Mouse (Mus musculus): Measurements from ENCODE around the gene Myh6.
"Not testable (repeated sequence)": the region's sequence is repeated elsewhere in the genome, so short reads cannot be mapped to it uniquely, and the experiment has no call there.

Gene Myh6

DNA sequence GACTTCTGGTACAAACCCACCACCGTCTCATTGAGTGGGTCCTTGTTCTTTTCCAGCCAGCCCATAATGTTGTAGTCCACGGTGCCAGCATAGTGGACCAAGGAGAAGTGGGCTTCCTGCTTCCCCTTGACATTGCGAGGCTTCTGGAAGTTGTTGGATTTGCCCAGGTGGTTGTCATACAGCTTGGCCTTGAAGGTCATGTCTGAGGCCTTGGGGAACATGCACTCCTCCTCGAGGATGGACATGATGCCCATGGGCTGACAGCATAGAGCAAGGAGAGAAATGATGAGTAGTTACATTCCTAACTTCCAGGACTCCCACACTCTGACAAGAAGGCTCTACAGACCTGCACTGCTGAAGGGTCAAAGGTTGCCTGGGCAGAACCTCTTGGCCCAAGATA, 8.2 kb downstream of the Myh6 start:
- DNase-seq (ENCODE audit: low spot score in 2 of 2) = no peak

DNA sequence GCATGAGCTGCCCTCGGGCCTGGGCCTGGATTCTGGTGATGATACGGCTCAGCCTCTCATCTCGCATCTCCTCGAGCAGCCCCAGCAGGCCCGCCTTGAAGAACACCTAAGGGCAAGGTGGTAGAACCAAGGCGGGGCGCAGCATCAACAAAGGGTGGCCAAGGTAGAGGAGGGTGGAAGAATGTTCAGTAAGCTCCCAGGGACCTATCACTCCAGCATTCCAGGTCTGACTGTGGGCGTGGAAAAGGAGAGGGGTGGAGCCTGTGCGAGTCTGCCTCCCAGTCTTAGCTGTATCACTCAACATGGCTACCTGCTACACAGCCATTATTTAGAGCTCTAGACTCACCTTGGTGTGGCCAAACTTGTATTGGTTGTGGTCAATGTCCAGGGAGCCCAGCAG, 10.2 kb downstream of the Myh6 start:
- DNase-seq (ENCODE audit: low spot score in 2 of 2) = no peak

DNA sequence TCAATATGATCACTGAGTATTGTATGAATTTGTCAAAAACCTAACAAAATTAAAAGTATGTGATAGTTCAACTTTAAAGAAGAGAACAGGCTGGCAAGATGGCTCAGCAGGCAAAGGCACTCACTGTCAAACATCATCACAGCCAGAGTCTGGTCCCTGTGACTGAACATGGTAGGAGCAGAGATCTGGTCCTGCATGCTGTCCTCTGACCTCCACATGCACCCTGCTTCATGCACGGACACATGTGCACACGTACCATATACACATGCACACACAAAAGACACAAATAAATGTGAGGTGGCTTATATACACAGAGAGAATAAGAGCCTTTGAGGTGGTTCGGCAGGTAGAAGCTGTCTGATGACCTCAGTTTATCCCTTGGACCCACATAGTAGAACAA, 11.2 kb downstream of the Myh6 start:
- DNase-seq (ENCODE audit: low spot score in 2 of 2) = no peak

DNA sequence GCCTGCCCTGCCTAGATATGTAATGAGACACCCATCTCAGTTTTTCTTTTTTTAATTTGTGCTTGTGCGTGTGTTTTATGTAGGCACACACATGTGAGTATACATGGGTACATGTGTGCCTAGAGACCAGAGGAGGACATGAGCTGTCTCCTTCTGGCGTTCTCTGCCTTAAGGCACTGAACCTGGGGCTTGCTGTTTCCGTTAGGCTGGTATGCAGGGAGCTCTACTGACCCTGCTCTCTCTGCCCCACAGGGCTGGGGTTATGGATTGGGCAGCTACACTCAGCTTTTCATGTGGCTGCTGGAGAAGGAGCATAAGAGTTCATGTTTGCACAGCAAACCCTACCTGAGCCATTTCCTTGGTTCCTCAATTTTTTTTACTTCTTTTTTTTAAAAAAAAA, 12.3 kb downstream of the Myh6 start:
- DNase-seq (ENCODE audit: low spot score in 2 of 2) = no peak

DNA sequence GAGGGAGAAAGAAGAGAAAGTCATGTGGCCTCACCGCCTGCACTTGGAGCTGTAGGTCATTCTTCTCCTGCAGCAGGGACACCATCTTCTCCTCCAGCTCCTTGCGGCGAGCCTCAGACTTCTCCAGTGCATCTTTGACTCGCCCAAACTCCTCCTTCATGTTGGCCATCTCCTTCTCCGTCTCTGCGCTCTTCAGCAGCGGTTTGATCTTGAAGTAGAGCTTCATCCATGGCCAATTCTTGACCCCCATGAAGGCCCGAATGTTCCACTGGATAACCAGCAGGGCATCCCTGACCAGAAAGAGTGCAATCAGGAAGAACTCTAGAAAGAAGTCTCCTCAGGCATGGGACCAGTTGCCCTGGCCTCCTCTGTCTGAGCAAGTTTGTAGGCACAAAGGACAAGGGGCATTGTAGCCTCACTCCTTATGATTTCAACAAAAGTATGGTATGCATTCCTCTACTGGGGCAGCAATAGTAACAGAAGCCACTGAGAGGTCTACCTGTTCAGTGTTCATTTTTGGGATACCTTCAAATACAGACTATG, 13.0 kb downstream of the Myh6 start:
- DNase-seq (ENCODE audit: low spot score in 2 of 2) = no peak

DNA sequence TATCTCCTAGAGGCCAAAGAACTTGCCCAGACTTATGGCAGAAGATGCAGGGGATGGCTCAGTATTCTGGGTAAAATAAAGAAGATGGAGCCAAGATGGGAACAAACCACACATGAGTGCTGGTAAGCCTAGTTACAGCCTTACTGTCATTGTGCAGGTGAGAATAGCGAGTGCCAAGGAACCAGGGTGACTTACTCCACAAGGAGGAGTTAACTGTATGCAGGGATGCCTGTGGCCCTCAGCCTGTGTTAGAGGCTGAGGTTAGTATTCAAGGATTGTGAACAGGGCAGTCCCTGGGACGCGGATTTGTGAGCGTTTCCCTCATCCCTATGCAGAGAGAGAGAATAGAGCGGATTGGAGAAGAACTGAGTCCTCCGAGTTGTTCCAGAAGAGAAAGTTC, 15.1 kb downstream of the Myh6 start:
- DNase-seq (ENCODE audit: low spot score in 2 of 2) = no peak

DNA sequence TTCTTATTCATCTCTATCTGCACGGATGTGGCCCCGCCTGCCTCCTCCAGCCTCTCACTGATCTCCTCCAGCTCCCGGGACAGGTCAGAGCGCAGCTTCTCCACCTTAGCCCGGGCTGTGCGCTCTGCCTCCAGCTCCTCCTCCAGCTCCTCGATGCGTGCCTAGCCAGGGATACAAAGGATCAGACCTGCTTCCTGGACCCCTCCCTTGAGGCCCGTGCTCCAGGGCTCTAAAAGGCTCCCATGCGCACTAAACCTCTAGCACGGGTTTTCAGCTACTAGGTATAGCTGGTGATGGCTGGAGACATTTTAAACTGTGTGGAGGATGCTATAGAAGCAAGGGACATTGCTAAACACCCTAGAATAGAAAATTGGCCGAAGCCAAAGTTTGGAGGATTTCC, 16.2 kb downstream of the Myh6 start:
- DNase-seq (ENCODE audit: low spot score in 2 of 2) = no peak

DNA sequence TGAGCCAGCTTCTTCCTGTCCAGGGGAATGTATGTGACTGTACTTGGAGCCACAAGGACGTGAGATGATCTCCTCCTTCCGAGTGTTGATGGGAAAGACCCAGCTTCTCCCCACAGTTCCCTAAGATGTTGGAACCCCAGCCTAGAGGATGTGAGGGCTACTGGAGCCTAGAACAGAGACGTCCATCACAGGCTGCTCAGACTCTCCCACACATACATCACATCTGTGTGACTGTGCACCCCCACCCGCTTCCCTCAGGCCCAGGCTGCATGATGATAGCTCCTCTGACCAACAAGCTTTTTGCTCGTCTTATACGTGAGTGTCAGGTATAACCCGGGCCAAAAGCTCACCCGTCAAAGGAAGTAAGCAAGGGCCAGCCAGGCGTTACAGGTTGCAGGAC, 17.9 kb downstream of the Myh6 start:
- no peak for DNase-seq (ENCODE audit: low spot score in 2 of 2)

DNA sequence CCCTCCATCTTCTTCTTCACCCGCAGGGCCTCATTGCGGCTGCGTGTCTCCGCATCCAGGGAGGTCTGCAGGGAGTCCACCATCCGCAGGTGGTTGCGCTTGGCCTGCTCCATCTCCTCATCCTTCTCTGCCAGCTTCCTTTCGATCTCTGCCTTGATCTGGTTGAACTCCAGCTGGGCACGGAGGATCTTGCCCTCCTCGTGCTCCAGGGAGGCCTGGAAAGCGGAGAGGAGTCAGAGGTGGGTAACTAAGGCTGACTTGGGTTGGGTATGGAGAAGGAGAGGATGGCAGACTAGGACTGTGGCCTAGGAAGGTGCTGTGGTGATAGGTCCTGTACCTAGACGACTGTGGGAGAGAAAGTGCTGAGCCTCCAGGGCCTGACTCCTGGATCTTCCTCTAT, 19.7 kb downstream of the Myh6 start:
- not testable (repeated sequence) for DNase-seq (ENCODE audit: low spot score in 2 of 2)

DNA sequence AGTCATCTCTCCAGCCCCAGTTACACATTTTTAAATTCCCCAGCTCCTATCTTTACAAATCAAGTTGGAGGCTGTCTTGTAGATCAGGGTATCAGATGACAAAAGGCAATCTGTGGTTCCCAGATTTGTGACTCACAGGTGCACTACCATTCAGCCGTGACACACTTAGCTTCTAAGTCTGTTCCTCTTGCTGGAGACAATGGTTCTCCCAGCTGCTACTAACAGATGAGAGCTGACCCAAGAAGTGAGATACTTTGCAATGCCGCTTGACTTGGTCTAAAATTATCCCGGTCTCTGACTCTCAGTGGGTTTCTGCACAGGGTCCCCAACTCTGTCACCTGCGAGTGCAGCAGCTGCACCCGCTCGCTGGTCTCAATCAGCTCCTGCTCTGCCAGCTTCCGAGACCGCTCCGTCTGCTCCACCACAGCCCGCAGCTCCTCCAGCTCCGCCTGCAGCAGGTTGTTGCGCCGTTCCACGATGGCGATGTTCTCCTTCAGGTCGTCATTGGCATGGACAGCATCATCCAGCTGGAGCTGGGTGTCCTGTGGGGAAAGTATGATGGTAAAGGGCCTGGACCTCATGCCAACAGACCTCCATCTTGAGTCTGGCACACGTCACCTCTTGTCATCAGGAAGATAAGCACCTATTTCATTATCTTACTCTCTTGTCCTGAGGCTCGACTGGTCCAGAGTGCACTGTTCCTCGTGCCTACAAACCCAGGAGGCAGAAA, 20.6 kb downstream of the Myh6 start:
- DNase-seq (ENCODE audit: low spot score in 2 of 2) = no peak

DNA sequence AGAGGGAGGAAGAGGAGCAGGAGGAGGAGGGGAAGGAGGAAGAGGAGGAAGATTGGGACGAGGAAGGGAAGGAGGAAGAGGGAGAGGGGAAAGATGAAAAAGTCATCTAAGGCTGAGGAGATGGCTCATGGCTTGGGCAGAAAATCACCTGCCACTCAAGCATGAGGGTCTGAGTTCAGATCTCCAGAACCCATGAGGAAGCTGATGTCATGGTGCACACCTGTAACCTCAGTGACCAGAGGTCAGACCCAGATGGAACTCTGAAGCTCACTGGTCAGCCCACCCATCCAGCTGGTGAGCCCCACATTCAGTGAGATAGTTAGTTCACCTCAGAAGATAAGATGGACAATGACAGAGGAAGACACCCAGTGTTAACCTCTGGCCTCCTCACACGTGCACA, 21.8 kb downstream of the Myh6 start:
- no peak for DNase-seq (ENCODE audit: low spot score in 2 of 2)

DNA sequence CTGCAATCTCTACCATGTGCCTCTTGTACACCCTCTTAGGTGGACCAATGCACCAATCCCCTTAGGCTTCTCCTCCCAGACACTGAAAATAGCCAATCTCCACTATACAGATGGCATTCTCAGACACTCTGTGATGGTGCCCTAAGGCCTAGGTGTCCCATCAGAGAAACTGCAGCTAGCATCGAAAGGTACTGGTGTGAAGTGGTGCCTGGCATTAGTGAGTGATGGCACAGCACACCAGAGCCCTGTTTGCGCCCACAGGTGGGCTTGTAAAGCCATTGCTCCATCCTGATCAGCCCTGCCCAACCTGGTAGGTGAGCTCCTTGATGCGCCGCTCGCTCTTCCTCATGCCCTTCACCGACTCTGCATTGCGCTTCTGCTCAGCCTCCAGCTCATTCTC, 22.8 kb downstream of the Myh6 start:
- no peak for DNase-seq (ENCODE audit: low spot score in 2 of 2)

DNA sequence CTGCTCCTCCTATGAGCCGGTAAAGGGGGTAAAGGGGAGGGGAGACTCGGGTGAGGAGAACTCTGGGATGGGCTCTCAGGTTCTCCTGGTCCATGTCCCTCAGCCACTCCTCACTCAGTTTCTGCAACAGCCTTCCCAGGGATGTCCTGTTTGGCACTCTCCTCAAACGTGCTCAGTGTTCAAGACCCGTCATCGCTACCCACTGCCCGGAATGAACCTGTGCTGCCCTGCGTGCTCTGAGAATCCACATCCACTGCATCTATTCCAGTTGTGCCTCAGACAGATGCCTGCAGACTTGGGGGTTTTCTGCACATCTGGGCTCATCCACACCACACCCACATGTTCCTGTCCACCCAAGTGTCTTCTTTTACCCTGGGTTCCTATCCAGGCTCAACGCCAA, 24.2 kb downstream of the Myh6 start:
- DNase-seq (ENCODE audit: low spot score in 2 of 2) = no peak

DNA sequence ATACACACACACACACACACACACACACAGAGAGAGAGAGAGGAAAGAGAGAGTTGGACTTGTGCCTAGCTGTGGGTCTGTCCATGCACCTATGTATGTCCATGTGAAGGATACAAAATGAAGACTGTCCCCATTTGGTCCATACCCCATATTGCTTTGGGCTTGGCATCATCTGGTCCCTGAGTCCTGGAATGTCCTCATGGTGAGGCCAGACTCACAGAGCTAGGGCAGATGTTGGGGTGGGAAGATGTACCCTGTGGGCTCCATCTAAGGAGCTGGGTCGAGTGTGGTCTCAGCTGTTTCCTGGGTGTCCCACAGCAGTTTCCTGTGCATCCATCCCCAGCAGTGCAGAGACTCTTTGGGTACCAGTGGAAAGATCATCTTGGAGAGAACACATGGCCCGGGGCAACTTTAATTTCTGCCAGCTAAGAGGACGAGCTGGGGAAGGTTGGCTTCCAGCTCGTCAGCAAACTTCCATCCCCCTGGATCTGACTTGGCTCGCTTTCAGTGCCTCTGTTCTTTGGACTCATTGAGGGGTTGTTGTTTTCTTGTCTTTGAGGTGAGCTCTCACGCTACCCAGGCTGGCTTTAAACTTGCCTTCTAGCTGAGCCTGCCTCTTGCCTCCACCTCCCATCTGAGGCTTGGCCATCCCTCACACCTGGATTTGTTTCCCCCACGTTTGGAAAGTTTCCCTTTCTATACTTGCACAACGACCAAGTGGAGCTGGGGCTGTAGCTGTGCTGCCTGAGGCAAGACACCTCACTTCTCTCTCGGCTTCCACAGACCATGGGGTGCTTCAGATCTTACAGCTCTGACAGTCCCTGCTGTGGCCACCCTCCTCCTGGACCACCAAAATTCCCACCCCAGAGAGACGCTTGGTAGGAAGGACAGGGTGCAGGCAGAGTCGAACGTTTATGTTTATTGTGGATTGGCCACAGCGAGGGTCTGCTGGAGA, 25.4 kb downstream of the Myh6 start:
- no peak for DNase-seq (ENCODE audit: low spot score in 2 of 2)

DNA sequence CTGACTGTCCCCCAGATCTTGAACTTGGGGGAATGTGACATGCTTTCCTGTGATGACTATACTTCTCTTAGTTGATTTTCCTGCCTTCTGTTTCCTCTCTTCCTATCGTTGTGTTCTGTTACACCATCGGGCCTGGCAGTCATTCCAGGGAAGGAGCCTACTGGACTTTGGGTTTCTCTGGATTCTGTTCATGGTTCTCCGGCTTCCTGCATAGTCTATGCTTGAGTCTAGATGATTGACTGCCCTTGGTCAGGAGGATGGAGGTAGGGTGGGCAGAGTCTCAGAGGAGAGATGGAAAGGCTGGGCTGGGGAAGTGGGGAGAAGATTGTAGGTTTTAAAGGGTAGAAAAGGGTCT, 26.6 kb downstream of the Myh6 start:
- no peak for DNase-seq (ENCODE audit: low spot score in 2 of 2)

DNA sequence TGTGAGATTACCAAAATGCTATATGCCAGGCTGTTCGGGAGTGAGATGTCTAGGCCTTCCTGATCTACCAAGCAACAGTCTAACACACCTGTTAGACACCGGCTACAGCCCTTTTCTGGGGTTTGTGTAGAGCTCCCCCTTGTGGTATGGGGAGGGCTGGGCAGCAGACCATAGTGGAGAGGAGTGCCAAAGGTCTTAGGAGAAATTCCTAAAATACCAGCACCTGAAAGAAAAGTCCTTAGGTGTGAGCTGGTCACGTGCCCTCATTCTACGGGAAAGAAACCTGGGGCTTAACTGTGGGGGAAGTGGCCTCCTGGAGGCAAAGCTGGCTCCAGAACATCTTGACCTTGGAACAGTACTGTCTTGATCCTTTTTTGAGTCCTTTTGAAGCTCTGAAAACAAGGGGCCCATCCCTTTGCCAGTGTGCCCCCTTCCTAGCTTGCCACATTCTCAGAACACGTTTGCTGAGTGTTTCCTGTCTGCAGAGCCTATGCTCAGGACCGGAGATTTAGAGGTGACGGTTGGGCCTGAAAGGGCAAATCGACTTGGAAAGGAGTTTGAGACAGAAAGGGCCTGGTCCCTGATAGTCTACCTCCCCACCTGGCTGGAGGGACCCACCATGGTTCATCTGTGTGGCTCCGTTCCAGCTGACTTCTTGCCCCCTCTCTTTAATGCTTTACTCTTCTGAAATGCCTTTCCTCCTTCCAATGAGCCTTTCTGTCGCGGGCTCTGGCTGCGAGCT, 27.1 kb downstream of the Myh6 start:
- DNase-seq (ENCODE audit: low spot score in 2 of 2) = peak; percentile 62 to 73

DNA sequence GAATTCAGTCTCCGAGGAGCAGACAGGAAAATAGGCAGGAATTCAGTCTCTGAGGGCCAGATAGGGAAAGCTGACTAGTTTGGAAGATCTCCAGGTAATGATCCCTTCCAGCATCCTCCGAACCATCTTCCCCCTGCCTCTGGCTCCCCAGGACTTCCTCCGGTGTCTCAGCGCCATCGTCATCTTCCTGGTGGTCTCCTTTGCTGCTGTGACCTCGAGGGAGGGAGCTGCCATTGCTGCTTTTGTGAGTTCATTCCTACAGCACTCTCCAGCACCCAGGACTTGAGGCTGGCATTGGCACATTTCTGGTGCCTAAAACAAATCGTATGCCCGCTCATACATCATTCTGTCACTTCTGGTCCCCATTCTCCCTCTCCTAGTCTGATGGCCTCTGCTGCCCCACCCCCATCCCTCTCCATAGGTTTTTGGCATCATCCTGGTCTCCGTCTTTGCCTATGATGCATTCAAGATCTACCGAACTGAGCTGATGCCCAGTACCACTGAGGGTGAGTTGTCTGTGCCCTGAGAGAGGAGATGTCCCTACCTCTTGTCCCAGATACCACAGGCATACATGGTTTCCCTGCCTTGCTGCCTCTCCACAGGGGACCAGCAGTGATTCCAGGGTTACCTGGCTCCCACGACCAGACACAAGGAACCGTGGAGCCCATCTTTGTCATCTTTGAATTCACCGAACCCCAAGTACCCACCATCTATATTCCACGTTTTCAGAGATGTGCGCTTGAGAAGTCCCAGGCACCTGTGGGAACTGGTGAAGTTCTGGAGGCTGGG, 28.1 kb downstream of the Myh6 start:
- no peak for DNase-seq (ENCODE audit: low spot score in 2 of 2)

DNA sequence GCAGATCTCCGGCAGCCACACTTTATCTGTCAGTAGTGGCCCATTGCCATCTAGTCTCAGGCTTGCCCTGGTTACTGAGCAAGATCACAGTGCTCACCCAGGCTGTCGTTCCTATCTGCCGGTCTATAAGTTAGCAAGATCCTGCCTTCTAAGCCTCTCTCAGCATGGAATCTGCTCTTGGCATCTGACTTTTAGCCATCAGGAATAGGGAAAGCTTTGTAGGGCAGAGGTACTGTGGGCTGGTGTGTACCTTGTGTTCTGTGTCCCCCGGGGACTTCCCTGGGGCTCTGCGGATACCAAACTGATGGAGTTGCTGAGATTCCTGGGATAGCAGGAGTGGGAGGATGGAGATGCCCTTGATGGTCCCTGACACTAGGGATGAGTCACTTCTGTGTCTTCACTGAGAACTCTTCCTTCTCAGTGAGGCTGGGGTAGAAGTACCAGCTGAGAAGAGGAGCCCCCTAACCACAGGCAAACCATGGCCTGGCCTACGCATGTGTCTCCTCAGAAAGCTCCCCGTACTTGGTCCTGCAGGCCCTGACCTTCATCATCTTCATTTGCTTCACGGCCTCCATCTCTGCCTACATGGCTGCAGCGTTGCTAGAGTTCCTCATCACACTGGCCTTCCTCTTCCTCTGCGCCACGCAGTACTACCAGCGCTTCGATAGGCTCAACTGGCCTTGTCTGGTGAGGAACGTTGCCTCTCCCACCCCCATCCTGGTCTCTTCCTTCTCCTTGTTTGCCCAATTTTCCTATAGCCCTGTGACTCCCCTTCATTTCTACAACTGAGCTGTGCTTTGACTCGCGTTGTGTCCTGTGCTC, 29.2 kb downstream of the Myh6 start:
- DNase-seq (ENCODE audit: low spot score in 2 of 2) = no peak

DNA sequence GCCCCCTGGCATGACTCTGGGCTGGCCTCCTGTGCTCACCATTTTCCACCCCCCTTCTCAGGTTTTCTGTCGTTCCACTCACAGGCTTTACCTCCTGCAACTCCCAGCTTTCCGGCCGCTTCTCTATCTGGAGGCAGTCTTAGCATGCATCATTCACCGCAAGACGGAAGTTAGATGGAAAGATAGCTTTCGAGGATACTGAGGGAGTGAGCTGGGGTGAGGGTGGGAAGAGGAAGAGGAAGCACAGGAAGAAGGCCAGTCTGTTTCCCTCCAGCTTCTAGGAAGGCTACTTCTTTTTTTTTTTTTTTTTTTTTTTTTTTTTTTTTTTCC, 29.9 kb downstream of the Myh6 start:
- DNase-seq (ENCODE audit: low spot score in 2 of 2) = no peak

DNA sequence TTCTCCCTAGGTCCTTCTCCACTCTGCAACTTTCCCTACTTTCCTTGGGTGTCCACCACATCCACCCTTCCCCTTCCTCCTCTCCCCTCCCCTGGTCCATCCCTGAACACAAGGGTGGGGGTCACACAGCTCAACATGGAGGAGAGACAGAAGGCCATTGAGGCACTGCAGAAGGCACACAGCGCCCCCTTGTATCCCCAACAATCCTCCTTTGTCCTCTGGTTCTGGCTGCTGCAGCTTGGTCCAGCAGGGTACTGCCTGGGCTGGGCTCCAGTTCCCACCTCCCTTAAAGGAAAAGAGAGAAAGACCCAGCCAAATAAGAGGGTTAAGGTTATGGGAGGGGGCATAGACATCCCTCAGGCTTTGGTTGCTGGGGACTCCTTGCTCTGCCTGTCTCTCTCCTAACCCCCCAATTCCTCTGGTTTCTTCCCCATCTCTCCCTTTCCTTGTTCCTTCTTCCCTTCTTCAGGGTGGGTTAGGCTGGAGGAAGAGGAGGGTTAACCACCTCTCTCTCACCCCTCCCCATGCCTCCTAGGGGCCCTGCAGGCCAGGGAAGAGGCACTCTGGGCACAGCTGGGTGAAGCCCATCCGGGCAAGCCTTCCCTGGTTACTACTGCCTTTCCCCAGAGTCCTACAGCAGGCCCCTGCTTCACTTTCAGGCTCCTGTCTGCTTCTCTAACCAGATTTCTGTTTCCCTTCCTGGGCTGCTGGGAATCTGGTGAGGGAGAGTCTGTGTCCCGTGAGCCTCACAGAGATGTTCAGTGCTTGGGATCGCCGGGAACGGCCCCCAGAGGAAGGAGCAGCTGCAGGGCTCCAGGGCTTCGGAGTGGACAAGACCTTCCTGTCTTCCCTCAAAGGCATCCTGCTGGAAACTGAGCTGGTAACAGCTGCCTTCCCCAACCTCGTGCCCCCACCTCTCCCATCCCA, 30.6 kb downstream of the Myh6 start, which contains the start of gene Cmtm5:
TSS of gene Cmtm5 (plus strand) at position 358 of the 927 bp plus-strand sequence.
- no peak for DNase-seq (ENCODE audit: low spot score in 2 of 2)

All from urinary bladder, postnatal 4 days (tissue).